Mouse (Mus musculus) ZHBTc4 (cell line): ENCODE results near the gene Hapln4.

Source experiments
- DNase-seq: peaks from one replicate; pipeline ENCODE4 v3.0.0-alpha.2; 2011; ENCODE audit warnings: low read depth, low spot score

Gene Hapln4

GRCm38 (mm10) chr8:70099276-70099675, 16.0 kb downstream of the Hapln4 start:
- no peak for DNase-seq

- DNase-seq = no peak
Observed at GRCm38 (mm10) chr8:70100241-70100640, 17.0 kb downstream of the Hapln4 start.

- DNase-seq = peak; percentile 75
Observed at GRCm38 (mm10) chr8:70104506-70104905, 21.2 kb downstream of the Hapln4 start.

GRCm38 (mm10) chr8:70104922-70105321, 21.7 kb downstream of the Hapln4 start:
- no peak for DNase-seq

- no peak for DNase-seq
Observed at GRCm38 (mm10) chr8:70110451-70110850, 27.2 kb downstream of the Hapln4 start.

- DNase-seq = peak; percentile 52
Observed at GRCm38 (mm10) chr8:70111192-70111795, 28.0 kb downstream of the Hapln4 start.

GRCm38 (mm10) chr8:70112401-70113016, 29.3 kb downstream of the Hapln4 start:
- peak; percentile 61 for DNase-seq

- no peak for DNase-seq
Observed at GRCm38 (mm10) chr8:70114488-70114887, 31.2 kb downstream of the Hapln4 start.

GRCm38 (mm10) chr8:70114892-70115291, 31.6 kb downstream of the Hapln4 start:
- no peak for DNase-seq

GRCm38 (mm10) chr8:70117611-70118010, 34.4 kb downstream of the Hapln4 start:
- peak; percentile 87 for DNase-seq

- DNase-seq = peak; percentile 59
Observed at GRCm38 (mm10) chr8:70118726-70119700, 35.8 kb downstream of the Hapln4 start.

- peak; percentile 92 for DNase-seq
Observed at GRCm38 (mm10) chr8:70120667-70121066, 37.4 kb downstream of the Hapln4 start, which contains the start of gene Ncan. TSS of gene Ncan (minus strand) at chr8:70120873.

GRCm38 (mm10) chr8:70122863-70123262, 39.6 kb downstream of the Hapln4 start:
- DNase-seq = peak; percentile 37

- DNase-seq = no peak
Observed at GRCm38 (mm10) chr8:70124992-70125391, 41.7 kb downstream of the Hapln4 start.

- no peak for DNase-seq
Observed at GRCm38 (mm10) chr8:70128435-70128834, 45.2 kb downstream of the Hapln4 start.

- DNase-seq = peak; percentile 53
Observed at GRCm38 (mm10) chr8:70129309-70129952, 46.2 kb downstream of the Hapln4 start.

- DNase-seq = peak; percentile 32
Observed at GRCm38 (mm10) chr8:70130066-70130465, 46.8 kb downstream of the Hapln4 start.

- DNase-seq = peak; percentile 97
Observed at GRCm38 (mm10) chr8:70131166-70131883, 48.1 kb downstream of the Hapln4 start, which contains the start of gene Nr2c2ap. TSS of gene Nr2c2ap (plus strand) at chr8:70131333.

- DNase-seq = no peak
Observed at GRCm38 (mm10) chr8:70134086-70134485, 50.8 kb downstream of the Hapln4 start.

GRCm38 (mm10) chr8:70134931-70135330, 51.7 kb downstream of the Hapln4 start:
- no peak for DNase-seq

GRCm38 (mm10) chr8:70136591-70136990, 53.3 kb downstream of the Hapln4 start:
- no peak for DNase-seq
